Mouse (Mus musculus) CH12.LX (cell line): ENCODE measurements around the gene Nav1. TPM values are rescaled to one million over a fixed set of nuclear protein-coding genes. Genes with fewer than 3 reads are reported as not detected.

Experiments
- DNase-seq: peaks from one replicate; pipeline ENCODE4 v3.0.0-alpha.2; 2013; ENCODE audit errors: extremely low read depth
- H3K27ac ChIP-seq: 2 replicates; pipeline ENCODE4 v1.5.1; 2012; ENCODE audit warnings: low read depth, mild to moderate bottlenecking, control low read depth, moderate library complexity; ENCODE audit not compliant: insufficient read depth
- H3K27me3 ChIP-seq: replicated peaks from 2 replicates; pipeline ENCODE3; 2012; ENCODE audit warnings: inconsistent platforms
- H3K36me3 ChIP-seq, 2 experiments: replicated peaks in 1 of 2; 2 replicates each; pipeline versions ENCODE3 to v1.6.1; 2012; ENCODE audit warnings: inconsistent platforms in 1 of 2, low read length in 1 of 2, mild to moderate bottlenecking in 1 of 2, mixed read lengths in 1 of 2, moderate library complexity in 1 of 2; ENCODE audit not compliant: control insufficient read depth in 1 of 2, insufficient read depth in 1 of 2
- H3K4me1 ChIP-seq, 2 experiments: 2 replicates each; pipeline ENCODE4 v1.6.1; 2012; ENCODE audit warnings: inconsistent platforms in 1 of 2, moderate library complexity in 1 of 2; ENCODE audit not compliant: insufficient read depth in 2 of 2, control insufficient read depth in 1 of 2
- H3K4me2 ChIP-seq: 2 replicates; pipeline ENCODE4 v1.6.1; 2012; ENCODE audit warnings: low read depth, mild to moderate bottlenecking, control low read depth; ENCODE audit not compliant: poor library complexity, insufficient read depth, severe bottlenecking
- H3K4me3 ChIP-seq, 3 experiments: fragments of 150-350 bp in 1 of 3; sonication (generic) in 1 of 3; replicated peaks in 1 of 3; 2 replicates each; pipeline versions ENCODE3 to v1.5.1; 2011 to 2012; ENCODE audit warnings: low read depth in 2 of 3, low read length in 2 of 3, mild to moderate bottlenecking in 2 of 3, moderate library complexity in 2 of 3, control low read depth in 1 of 3, improper control_type of control experiment in 1 of 3, inconsistent platforms in 1 of 3, mixed read lengths in 1 of 3; ENCODE audit not compliant: poor library complexity in 1 of 3
- H3K79me2 ChIP-seq: replicated peaks from 2 replicates; pipeline ENCODE4 v1.6.1; 2012; ENCODE audit warnings: mild to moderate bottlenecking, moderate library complexity; ENCODE audit not compliant: control insufficient read depth, poor library complexity, insufficient read depth, severe bottlenecking; ENCODE audit errors: extremely low read depth
- H3K9ac ChIP-seq: 2 replicates; pipeline ENCODE4 v1.6.1; 2012; ENCODE audit warnings: low read depth, mild to moderate bottlenecking, control low read depth, moderate library complexity; ENCODE audit not compliant: insufficient read depth
- H3K9me3 ChIP-seq: replicated peaks from 2 replicates; pipeline ENCODE3; 2012; ENCODE audit warnings: low read length, inconsistent platforms, mixed read lengths
- BHLHE40 ChIP-seq: IDR thresholded peaks from 2 replicates; pipeline ENCODE4 v1.6.1; 2011; ENCODE audit warnings: mild to moderate bottlenecking, low read depth, low read length, improper control_type of control experiment
- CHD2 ChIP-seq: IDR thresholded peaks from 2 replicates; pipeline ENCODE4 v1.6.1; 2011; ENCODE audit warnings: low read length, improper control_type of control experiment
- CTCF ChIP-seq, 2 experiments: IDR thresholded peaks in 1 of 2; conservative IDR thresholded peaks in 1 of 2; 2 replicates each; pipeline ENCODE4 v1.5.1; 2011 to 2012; ENCODE audit warnings: low read depth in 2 of 2, low read length in 2 of 2, improper control_type of control experiment in 1 of 2, inconsistent platforms in 1 of 2, mild to moderate bottlenecking in 1 of 2, moderate library complexity in 1 of 2
- E2F4 ChIP-seq: IDR thresholded peaks from 2 replicates; pipeline ENCODE4 v1.6.1; 2011; ENCODE audit warnings: low read depth, low read length, improper control_type of control experiment; ENCODE audit not compliant: insufficient replicate concordance
- ETS1 ChIP-seq: conservative IDR thresholded peaks from 2 replicates; pipeline ENCODE4 v1.6.1; 2012; ENCODE audit warnings: low read depth, mild to moderate bottlenecking, inconsistent platforms, low read length, improper control_type of control experiment, moderate library complexity
- JUN ChIP-seq: IDR thresholded peaks from 2 replicates; pipeline ENCODE4 v1.6.1; 2011; ENCODE audit warnings: low read depth, mild to moderate bottlenecking, low read length, improper control_type of control experiment, moderate library complexity; ENCODE audit not compliant: insufficient read depth
- JUND ChIP-seq: conservative IDR thresholded peaks from 2 replicates; pipeline ENCODE4 v1.6.1; 2011; ENCODE audit warnings: low read depth, low read length, improper control_type of control experiment
- MXI1 ChIP-seq: IDR thresholded peaks from 2 replicates; pipeline ENCODE4 v1.6.1; 2011; ENCODE audit warnings: mild to moderate bottlenecking, low read depth, low read length, improper control_type of control experiment
- MYC ChIP-seq: IDR thresholded peaks from 2 replicates; pipeline ENCODE4 v1.6.1; 2011; ENCODE audit warnings: low read depth, mild to moderate bottlenecking, improper control_type of control experiment, low read length
- PAX5 ChIP-seq: IDR thresholded peaks from 2 replicates; pipeline ENCODE4 v1.6.1; 2012; ENCODE audit warnings: low read length, inconsistent platforms, mixed read lengths
- RAD21 ChIP-seq: IDR thresholded peaks from 2 replicates; pipeline ENCODE4 v1.6.1; 2011; ENCODE audit warnings: low read depth, mild to moderate bottlenecking, low read length, improper control_type of control experiment, moderate library complexity
- SIN3A ChIP-seq: IDR thresholded peaks from 2 replicates; pipeline ENCODE4 v1.6.1; 2012; ENCODE audit warnings: low read length, improper control_type of control experiment, inconsistent platforms
- TBP ChIP-seq: conservative IDR thresholded peaks from 2 replicates; pipeline ENCODE4 v1.6.1; 2011; ENCODE audit warnings: low read depth, low read length, improper control_type of control experiment
- USF1 ChIP-seq: IDR thresholded peaks from 2 replicates; pipeline ENCODE4 v1.6.1; 2014; ENCODE audit warnings: low read depth, mild to moderate bottlenecking, inconsistent platforms, low read length, improper control_type of control experiment
- USF2 ChIP-seq: conservative IDR thresholded peaks from 2 replicates; pipeline ENCODE4 v1.6.1; 2011; ENCODE audit warnings: low read depth, low read length, improper control_type of control experiment
- ZC3H11A ChIP-seq: IDR thresholded peaks from 2 replicates; pipeline ENCODE4 v1.6.1; 2012; ENCODE audit warnings: low read depth, mild to moderate bottlenecking, inconsistent platforms, low read length, improper control_type of control experiment
- ZKSCAN1 ChIP-seq: IDR thresholded peaks from 2 replicates; pipeline ENCODE4 v1.6.1; 2012; ENCODE audit warnings: low read depth, inconsistent platforms, low read length, improper control_type of control experiment, borderline replicate concordance
- dilution Hi-C: fragments of 300-500 bp; cut with MboI; formaldehyde crosslinking; loops from 2 replicates; pipeline ENCODE4 v1.14.3; 2020; ENCODE audit warnings: low sequenced_read_pairs; ENCODE audit not compliant: extremely low pct_unique_long_range_greater_than_20kb, extremely low pct_ligation_motif_present
- in situ Hi-C: fragments of 300-500 bp; cut with MboI; formaldehyde crosslinking; loops from 3 replicates; pipeline ENCODE4 v1.14.3; 2019; ENCODE audit warnings: low sequenced_read_pairs, low pct_ligation_motif_present, low pct_unique_long_range_greater_than_20kb, mixed read lengths
- polyA plus RNA-seq: library from polyadenylated mRNA; unstranded; fragments of >175 nt; gene quantifications from 2 replicates; pipeline ENCODE4 v1.2.1, GENCODE M21; 2012; ENCODE audit warnings: low read depth; ENCODE audit not compliant: insufficient read length
- total RNA-seq, 2 experiments: library from RNA; depleted of rRNA; stranded (reverse); fragments of 300-350 nt in 1 of 2; fragments of >200 nt in 1 of 2; gene quantifications; 2 replicates each; pipeline ENCODE4 v1.2.3; 2012 to 2014

The Nav1 gene
- total and polyA plus RNA-seq, 3 experiments, result 0.21 to 0.56 TPM; not detected in 1

DNA sequence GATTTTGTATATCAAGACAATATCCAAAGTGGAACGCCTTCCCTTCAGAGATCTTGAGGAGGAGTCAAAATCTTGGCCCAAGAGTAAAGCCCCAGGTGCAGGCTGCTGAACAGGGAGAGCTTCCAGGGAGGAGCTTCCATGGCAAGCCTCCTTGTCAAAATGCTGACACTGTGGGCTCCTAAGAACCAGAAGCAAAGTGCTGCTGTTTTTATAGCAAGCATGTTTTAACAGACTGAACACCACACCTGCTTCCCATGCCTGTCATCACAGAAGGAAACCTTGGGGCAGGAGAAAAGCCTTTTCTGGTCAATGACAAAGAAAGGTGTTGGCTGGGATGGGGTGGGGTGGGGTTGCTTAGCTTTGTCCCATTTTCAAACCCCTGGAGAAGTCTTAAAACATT, 112.0 kb downstream of the Nav1 start:
- Histone ChIP-seq H3K4me3 (no peak overlapping the region), H3K9me3 (no peaks in the 10 kb centered on the region), H3K9ac (no peak overlapping the region), H3K27me3 (no peaks in the 10 kb centered on the region), H3K27ac (no peak overlapping the region), H3K79me2 (no peaks in the 10 kb centered on the region), H3K4me2 (no peak overlapping the region), H3K36me3 (no peaks in the 10 kb centered on the region), H3K4me1 (peaks cover 3 to 18% of the 10 kb centered on the region in 2 experiments)
- no peak for DNase-seq
- TF ChIP-seq ETS1 (no peak), BHLHE40 (no peak), CTCF (conservative IDR thresholded peaks at IDR 0.05 in 1 of 2, IDR thresholded peaks at IDR 0.05 in 1 of 2; ENCODE audit: low read depth in 2 of 2, low read length in 2 of 2) (no peak), RAD21 (no peak), E2F4 (no peak), JUND (no peak), MYC (no peak), ZC3H11A (no peak), CHD2 (no peak)
- in situ Hi-C loops (no loop called here), dilution Hi-C loops (no loop called here)

DNA sequence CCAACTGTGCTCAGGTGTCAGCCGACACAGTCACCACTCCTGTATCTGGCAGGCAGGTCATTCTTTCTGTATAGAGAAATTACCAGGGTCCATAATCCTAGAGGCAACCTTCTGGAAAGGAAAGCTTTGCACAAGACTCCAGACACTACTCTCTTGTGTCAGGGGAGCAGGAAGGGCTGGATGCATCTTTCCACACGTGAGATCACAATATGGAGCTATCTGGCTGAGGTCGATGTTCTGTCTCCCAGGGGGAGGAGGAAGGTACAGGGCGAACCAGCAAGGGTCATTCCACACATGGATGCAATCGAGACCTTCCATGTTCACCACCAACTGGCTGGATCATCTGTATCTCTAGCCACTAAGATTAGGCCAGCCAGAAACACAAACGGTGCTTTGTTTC, 113.2 kb downstream of the Nav1 start:
- H3K36me3 ChIP-seq, result no peaks in the 10 kb centered on the region
- DNase-seq, result no peak
- no peak overlapping the region for H3K4me3 ChIP-seq
- H3K4me2 ChIP-seq, result no peak overlapping the region
- H3K27ac ChIP-seq, result no peak overlapping the region
- H3K27me3 ChIP-seq, result no peaks in the 10 kb centered on the region
- dilution Hi-C loops (no loop called here), in situ Hi-C loops (no loop called here)
- no peak for TF ChIP-seq USF2
- no peak for TF ChIP-seq MXI1
- no peak for TF ChIP-seq TBP
- peaks cover 3 to 15% of the 10 kb centered on the region in 2 experiments for H3K4me1 ChIP-seq
- no peak overlapping the region for H3K9ac ChIP-seq
- no peaks in the 10 kb centered on the region for H3K79me2 ChIP-seq
- H3K9me3 ChIP-seq, result no peaks in the 10 kb centered on the region

DNA sequence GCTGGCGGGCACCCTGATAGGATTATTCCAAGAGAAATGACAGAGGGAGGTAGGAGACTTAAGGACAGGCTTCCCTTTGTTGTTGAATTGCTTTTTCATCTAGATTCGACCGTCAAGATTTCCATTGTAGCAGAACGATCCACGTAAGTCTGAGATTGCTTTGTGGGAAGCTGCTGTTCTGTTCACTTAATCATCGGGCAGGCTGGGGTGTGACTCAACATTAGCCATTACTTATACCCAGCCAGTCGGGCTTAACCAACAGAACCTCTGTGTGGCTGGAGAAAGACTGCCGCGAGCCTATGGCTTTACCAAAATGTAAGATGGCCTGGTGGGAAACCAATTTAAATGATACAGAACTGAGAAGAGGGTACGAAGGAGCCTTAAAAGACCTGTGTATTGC, 114.7 kb downstream of the Nav1 start:
- H3K27ac ChIP-seq, result no peak overlapping the region
- H3K27me3 ChIP-seq, result no peaks in the 10 kb centered on the region
- no peaks in the 10 kb centered on the region for H3K36me3 ChIP-seq
- no peak overlapping the region for H3K9ac ChIP-seq
- dilution Hi-C loops (no loop called here), in situ Hi-C loops (no loop called here)
- H3K4me1 ChIP-seq, result peaks cover 0 to under 1% of the 10 kb centered on the region in 2 experiments; a peak in 1 of 4 replicates
- H3K79me2 ChIP-seq, result no peaks in the 10 kb centered on the region
- DNase-seq, result no peak
- no peak overlapping the region for H3K4me3 ChIP-seq
- H3K4me2 ChIP-seq, result no peak overlapping the region
- TF ChIP-seq USF2, result no peak
- TF ChIP-seq PAX5, result no peak
- no peak for TF ChIP-seq ZKSCAN1
- TF ChIP-seq JUN, result no peak
- TF ChIP-seq SIN3A, result no peak
- TF ChIP-seq USF1, result no peak
- H3K9me3 ChIP-seq, result no peaks in the 10 kb centered on the region
